Mouse (Mus musculus) liver, embryonic 14.5 days (tissue): ENCODE measurements around the gene Tsen34. TPM values are rescaled to one million over a fixed set of nuclear protein-coding genes. Genes with fewer than 3 reads are reported as not detected.

Experiments
- ATAC-seq: fragments of 200-750 bp; cut with Nextera tagmentation; 2 replicates; pipeline ENCODE4 v1.8.0; 2017; ENCODE audit warnings: moderate number of reproducible peaks, mild to moderate bottlenecking, moderate library complexity; ENCODE audit not compliant: insufficient read depth
- DNase-seq, 3 experiments: peaks; one replicate each; pipeline ENCODE4 v3.0.0-alpha.2; 2012 to 2013; ENCODE audit warnings: low read depth in 3 of 3, low spot score in 3 of 3
- H3K27ac ChIP-seq: fragments of 300-500 bp; sonication (generic); 2 replicates; pipeline ENCODE4 v1.5.1; 2014; ENCODE audit warnings: moderate library complexity, mild to moderate bottlenecking, control low read depth, inconsistent platforms
- H3K27me3 ChIP-seq: fragments of 300-500 bp; sonication (generic); 2 replicates; pipeline ENCODE4 v1.6.1; 2014; ENCODE audit warnings: mild to moderate bottlenecking, low read length, moderate library complexity; ENCODE audit not compliant: control insufficient read depth, insufficient read depth
- H3K36me3 ChIP-seq: fragments of 300-500 bp; sonication (generic); replicated peaks from 2 replicates; pipeline ENCODE4 v1.6.1; 2014; ENCODE audit warnings: low read depth; ENCODE audit not compliant: control insufficient read depth, insufficient read depth
- H3K4me1 ChIP-seq, 2 experiments: fragments of 200-500 bp in 1 of 2; fragments of 300-500 bp in 1 of 2; sonication (generic) in 1 of 2; replicated peaks; 2 replicates each; pipeline ENCODE4 v1.6.1; 2012 to 2014; ENCODE audit warnings: antibody characterized with exemption in 1 of 2, inconsistent platforms in 1 of 2, low read length in 1 of 2; ENCODE audit not compliant: control insufficient read depth in 2 of 2, insufficient read depth in 2 of 2
- H3K4me2 ChIP-seq: fragments of 300-500 bp; sonication (generic); 2 replicates; pipeline ENCODE4 v1.6.1; 2014; ENCODE audit warnings: low read depth, mild to moderate bottlenecking, control low read depth, moderate library complexity
- H3K4me3 ChIP-seq, 2 experiments: fragments of 200-500 bp in 1 of 2; fragments of 300-500 bp in 1 of 2; sonication (generic) in 1 of 2; 2 replicates each; pipeline ENCODE4 v1.5.1; 2012 to 2014; ENCODE audit warnings: low read depth in 2 of 2, low read length in 2 of 2, mild to moderate bottlenecking in 2 of 2, control low read depth in 1 of 2, inconsistent platforms in 1 of 2, moderate library complexity in 1 of 2; ENCODE audit not compliant: insufficient read depth in 1 of 2
- H3K9ac ChIP-seq: fragments of 300-500 bp; sonication (generic); replicated peaks from 2 replicates; pipeline ENCODE4 v1.6.1; 2014; ENCODE audit warnings: mild to moderate bottlenecking, control low read depth, moderate library complexity
- H3K9me3 ChIP-seq: fragments of 300-500 bp; sonication (generic); 2 replicates; pipeline ENCODE4 v1.6.1; 2016; ENCODE audit warnings: low read length, mixed read lengths; ENCODE audit not compliant: control insufficient read depth
- CTCF ChIP-seq: IDR thresholded peaks from 2 replicates; pipeline ENCODE4 v1.5.1; 2016; ENCODE audit warnings: antibody characterized with exemption, low read depth, control low read depth
- EP300 ChIP-seq: IDR thresholded peaks from 2 replicates; pipeline ENCODE4 v1.6.1; 2016; ENCODE audit warnings: antibody characterized with exemption, low read depth
- WGBS: fragments of 180-500 bp; shearing (Covaris S2); extraction: QIAGEN DNeasy Blood & Tissue Kit; methylation state at CpG from one replicate; pipeline ENCODE4 v1.1.7; 2014; ENCODE audit not compliant: insufficient replicate concordance; 5-methylcytosine and 5-hydroxymethylcytosine counted together
- polyA plus RNA-seq, 2 experiments: library from polyadenylated mRNA; depleted of rRNA in 1 of 2; stranded (reverse) in 1 of 2; unstranded in 1 of 2; fragments of >200 nt; fragmentation: Nextera tagmentation in 1 of 2; extraction: Ambion mirVana in 1 of 2; gene quantifications; 2 replicates each; pipeline versions ENCODE4 v1.2.1 to v1.2.3; 2012 to 2014

The Tsen34 gene
- polyA plus RNA-seq, 2 experiments: 22.8 to 34.4 TPM

GRCm38 (mm10) chr7:3685400-3686187 lies 7.1 kb upstream of the Tsen34 start:
- Histone ChIP-seq H3K4me3 (no peak overlapping the region), H3K9ac (no peak overlapping the region), H3K9me3 (no peaks in the 10 kb centered on the region), H3K4me1 (no peaks in the 10 kb centered on the region), H3K36me3 (no peaks in the 10 kb centered on the region), H3K4me2 (no peak overlapping the region), H3K27me3 (no peaks in the 10 kb centered on the region), H3K27ac (no peak overlapping the region)
- ATAC-seq (no peak), DNase-seq (no peak)
- WGBS: 82% methylated on average over 31 of the region's 31 CpGs
- no peak for TF ChIP-seq CTCF
- no peak for TF ChIP-seq EP300

- WGBS: 8% methylated on average over 3 of the region's 3 CpGs
Observed at GRCm38 (mm10) chr7:3691919-3692318, 744 bp upstream of the Tsen34 start.

GRCm38 (mm10) chr7:3692987-3693808 lies 535 bp downstream of the Tsen34 start, which contains the start of gene Mboat7:
TSS of gene Mboat7 (minus strand) at chr7:3693523.
- no peaks in the 10 kb centered on the region for H3K27me3 ChIP-seq
- H3K4me3 ChIP-seq: peak within 1 kb of the TSS; percentile 77 to 88
- WGBS: under 1% methylated on average over 55 of the region's 55 CpGs
- H3K27ac ChIP-seq: peak within 1 kb of the TSS; percentile 74
- H3K9ac ChIP-seq: peak within 1 kb of the TSS; percentile 81
- H3K9me3 ChIP-seq: no peaks in the 10 kb centered on the region
- H3K36me3 ChIP-seq: no peaks in the 10 kb centered on the region; the same call in 1 of the 2 replicates
- TF ChIP-seq EP300 (no peak), CTCF (no peak)
- H3K4me1 ChIP-seq: peaks cover 4 to 11% of the 10 kb centered on the region in 2 experiments; a peak in 3 of 4 replicates
- ATAC-seq: peak; percentile 82
- peak within 1 kb of the TSS; percentile 95 for H3K4me2 ChIP-seq
- peak; percentile 87 to 93 (median 89) for DNase-seq

More at GRCm38 (mm10) chr7:3691919-3692318, 744 bp upstream of the Tsen34 start:
- Histone ChIP-seq H3K27ac (no peak overlapping the region), H3K27me3 (no peaks in the 10 kb centered on the region), H3K4me2 (peak overlapping the region; percentile 95), H3K4me1 (peaks cover 4 to 11% of the 10 kb centered on the region in 2 experiments; a peak in 3 of 4 replicates), H3K9ac (peak overlapping the region; percentile 81; the same call in 1 of the 2 replicates), H3K4me3 (peak overlapping the region; percentile 77 to 88), H3K9me3 (no peaks in the 10 kb centered on the region), H3K36me3 (no peaks in the 10 kb centered on the region)
- DNase-seq (no peak), ATAC-seq (no peak)
- TF ChIP-seq EP300 (no peak), CTCF (no peak)

GRCm38 (mm10) chr7:3693809-3694075 lies 1.1 kb downstream of the Tsen34 start:
- Histone ChIP-seq H3K4me2 (peak overlapping the region; percentile 95), H3K27ac (peak overlapping the region; percentile 55), H3K4me1 (peaks cover 4 to 11% of the 10 kb centered on the region in 2 experiments; a peak in 3 of 4 replicates), H3K9ac (peak overlapping the region; percentile 81), H3K4me3 (peak overlapping the region; percentile 77 to 88), H3K27me3 (no peaks in the 10 kb centered on the region), H3K9me3 (no peaks in the 10 kb centered on the region), H3K36me3 (no peaks in the 10 kb centered on the region; the same call in 1 of the 2 replicates)
- no peak for DNase-seq
- no peak for ATAC-seq
- TF ChIP-seq CTCF: no peak
- no peak for TF ChIP-seq EP300
- 0% methylated on average over 18 of the region's 18 CpGs for WGBS
